ENCODE assay signal across 9 mouse cellular contexts in the genomic region with DNA sequence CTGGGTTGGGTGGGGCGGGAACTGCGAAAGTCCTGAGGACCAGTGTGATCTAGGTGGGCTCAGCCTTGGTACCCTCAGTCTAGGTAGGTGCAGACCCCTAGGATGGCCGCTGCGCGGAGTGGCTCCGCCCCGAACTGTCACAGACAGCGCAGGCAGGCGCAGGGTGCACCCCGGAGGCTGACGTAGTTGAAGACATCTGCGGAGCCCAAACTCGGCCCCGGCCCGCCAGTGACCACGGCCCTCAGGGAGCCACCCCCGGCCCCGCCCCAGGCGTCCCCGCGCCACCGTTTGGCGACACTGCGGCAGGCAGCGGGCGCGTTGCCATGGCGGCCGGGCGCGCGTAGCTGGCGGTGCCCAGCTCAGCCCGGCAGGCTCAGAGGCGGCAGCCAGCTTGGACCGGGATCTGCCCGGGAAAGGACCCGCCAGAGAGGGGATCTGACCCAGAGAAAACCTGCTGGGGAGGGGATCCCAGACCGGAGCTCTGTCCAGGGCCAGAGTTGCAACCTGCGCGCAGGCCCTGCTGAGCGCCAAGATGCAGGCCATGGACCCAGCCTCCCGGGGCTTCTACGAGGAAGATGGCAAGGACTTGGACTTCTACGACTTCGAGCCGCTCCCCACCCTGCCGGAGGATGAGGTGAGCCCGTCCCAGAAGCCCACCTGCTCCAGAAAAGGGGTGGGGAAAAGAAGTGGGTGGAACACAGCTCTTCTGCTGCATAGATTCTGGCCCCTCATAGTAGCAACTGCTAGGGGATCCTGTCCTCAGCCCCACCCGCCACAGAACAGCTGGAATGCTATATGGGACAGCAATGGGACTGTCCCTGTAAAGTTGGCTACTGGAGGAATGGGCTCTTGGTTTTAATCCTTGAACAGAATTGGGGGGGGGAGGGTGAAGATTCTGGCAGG. TPM values are rescaled to one million over a fixed set of nuclear protein-coding genes. Genes with fewer than 3 reads are reported as not detected.
DNase-seq lines count a peak whose midpoint lies in the region; ATAC-seq and TF ChIP-seq lines count a peak whose summit lies in the region.
"Had no signal": no experiment of that assay in that cellular context is flagged by ENCODE, and none has a peak within 500 bp of the region (broad histone marks: within the 10 kb centered on the region; RNA-seq: fewer than 3 reads in every experiment).

Gene Kndc1, plus strand, starts transcription at position 42 of the 903 bp plus-strand sequence.

- no peak within 1 kb of the TSS for H3K27ac ChIP-seq in kidney, embryonic 14.5 days (ENCODE audit: low read depth, low read length)
- H3K27ac ChIP-seq in forebrain, postnatal 0 days (ENCODE audit: low read depth, low read length) = 0 out of 2 replicates have a peak within 1 kb of the TSS, but pooled peaks have one; percentile 16
- H3K27ac ChIP-seq in intestine, embryonic 15.5 days = no peak within 1 kb of the TSS
- H3K27ac ChIP-seq in limb, embryonic 15.5 days = no peak within 1 kb of the TSS

- H3K4me3 ChIP-seq in kidney, embryonic 14.5 days (ENCODE audit: low read length) = peak within 1 kb of the TSS; percentile 39
- H3K4me3 ChIP-seq in forebrain, postnatal 0 days (ENCODE audit: low read depth, low read length) = peak within 1 kb of the TSS; percentile 53
- peak within 1 kb of the TSS; percentile 40 for H3K4me3 ChIP-seq in intestine, embryonic 15.5 days (replicated peaks)
- peak within 1 kb of the TSS; percentile 41 for H3K4me3 ChIP-seq in limb, embryonic 15.5 days

- peak; percentile 22; the same call in 1 of the 2 replicates for TF ChIP-seq CTCF in forebrain, postnatal 0 days (IDR thresholded peaks at IDR 0.05; ENCODE audit: low read depth)

- H3K36me3 ChIP-seq in kidney, embryonic 14.5 days (ENCODE audit: control insufficient read depth, insufficient read depth, low read length) = no peaks in the 10 kb centered on the region
- H3K36me3 ChIP-seq in forebrain, postnatal 0 days (ENCODE audit: insufficient read depth) = no peaks in the 10 kb centered on the region
- H3K36me3 ChIP-seq in intestine, embryonic 15.5 days = no peaks in the 10 kb centered on the region
- no peaks in the 10 kb centered on the region for H3K36me3 ChIP-seq in limb, embryonic 15.5 days

- peaks cover 45% of the 10 kb centered on the region for H3K27me3 ChIP-seq in kidney, embryonic 14.5 days (ENCODE audit: control insufficient read depth, insufficient read depth, low read length)
- peaks cover 8% of the 10 kb centered on the region; the same call in 1 of the 2 replicates for H3K27me3 ChIP-seq in forebrain, postnatal 0 days (ENCODE audit: insufficient read depth, low read length)
- H3K27me3 ChIP-seq in intestine, embryonic 15.5 days (replicated peaks) = peaks cover 35% of the 10 kb centered on the region
- H3K27me3 ChIP-seq in limb, embryonic 15.5 days = peaks cover 63% of the 10 kb centered on the region

- no peak for DNase-seq in kidney, adult 18-20 months
- peak; percentile 87 for DNase-seq in cerebellum, adult 11-12 months
- DNase-seq in forebrain, postnatal 0 days = peak; percentile 77
- peak; percentile 66 to 75 for DNase-seq in right cerebral cortex, adult 2 months (ENCODE audit: low spot score in 2 of 2)

- H3K4me1 ChIP-seq in kidney, embryonic 14.5 days (ENCODE audit: control insufficient read depth, insufficient read depth, low read length) = no peaks in the 10 kb centered on the region
- 0 out of 2 replicates have a peak, but pooled peaks cover 5% of the 10 kb centered on the region for H3K4me1 ChIP-seq in forebrain, postnatal 0 days (ENCODE audit: insufficient read depth)
- peaks cover 3% of the 10 kb centered on the region; the same call in 1 of the 2 replicates for H3K4me1 ChIP-seq in intestine, embryonic 15.5 days (replicated peaks)
- peaks cover 9% of the 10 kb centered on the region for H3K4me1 ChIP-seq in limb, embryonic 15.5 days

- peak; percentile 74 for ATAC-seq in kidney, embryonic 14.5 days (ENCODE audit: low FRiP score, low TSS enrichment)
- ATAC-seq in forebrain, postnatal 0 days = peak; percentile 87
- 0 out of 2 replicates have a peak, but pooled peaks have one; percentile 56 for ATAC-seq in intestine, embryonic 15.5 days
- ATAC-seq in limb, embryonic 15.5 days (ENCODE audit: insufficient number of reproducible peaks, low FRiP score, low TSS enrichment, low read depth) = no peak
- ATAC-seq in megakaryocyte progenitor cell, adult 5-6 weeks (replicated peaks; ENCODE audit: poor library complexity) = no peak

- H3K9me3 ChIP-seq in kidney, embryonic 14.5 days (ENCODE audit: control insufficient read depth, low read length) = no peaks in the 10 kb centered on the region
- no peaks in the 10 kb centered on the region for H3K9me3 ChIP-seq in forebrain, postnatal 0 days (ENCODE audit: low read length)
- H3K9me3 ChIP-seq in intestine, embryonic 15.5 days = no peaks in the 10 kb centered on the region
- H3K9me3 ChIP-seq in limb, embryonic 15.5 days = no peaks in the 10 kb centered on the region

- 1% methylated on average over 50 of the region's 50 CpGs for WGBS in kidney, embryonic 14.5 days
- WGBS in forebrain, postnatal 0 days = under 1% methylated on average over 49 of the region's 50 CpGs
- 1% methylated on average over 50 of the region's 50 CpGs for WGBS in intestine, embryonic 15.5 days
- under 1% methylated on average over 50 of the region's 50 CpGs for WGBS in limb, embryonic 15.5 days

- H3K4me2 ChIP-seq in kidney, embryonic 14.5 days (replicated peaks; ENCODE audit: low read depth, low read length) = peak within 1 kb of the TSS; percentile 75
- peak within 1 kb of the TSS; percentile 92 for H3K4me2 ChIP-seq in forebrain, postnatal 0 days (ENCODE audit: low read depth)
- peak within 1 kb of the TSS; percentile 81 for H3K4me2 ChIP-seq in intestine, embryonic 15.5 days (replicated peaks)
- H3K4me2 ChIP-seq in limb, embryonic 15.5 days = peak within 1 kb of the TSS; percentile 85

- peak within 1 kb of the TSS; percentile 31; the same call in 1 of the 2 replicates for H3K9ac ChIP-seq in kidney, embryonic 14.5 days (ENCODE audit: low read depth, low read length)
- H3K9ac ChIP-seq in forebrain, postnatal 0 days = peak within 1 kb of the TSS; percentile 62
- H3K9ac ChIP-seq in intestine, embryonic 15.5 days = 0 out of 2 replicates have a peak within 1 kb of the TSS, but pooled peaks have one; percentile 8
- H3K9ac ChIP-seq in limb, embryonic 15.5 days = 0 out of 2 replicates have a peak within 1 kb of the TSS, but pooled peaks have one; percentile 20

RNA-seq across cellular contexts. Expression of gene Kndc1, which starts in this region (rescaled TPM):
- 0.14 and 0.18 TPM in 2 replicates for polyA plus RNA-seq in kidney, embryonic 14.5 days (2014; fragmentation: Nextera tagmentation; extraction: Ambion mirVana)
- 28.9 and 48.4 TPM in 2 replicates for total RNA-seq in forebrain, postnatal 0 days (2014; rRNA removed)
- 7.1 and 10.0 TPM in 2 replicates for polyA plus RNA-seq in forebrain, postnatal 0 days (2015; fragmentation: Nextera tagmentation; extraction: Ambion mirVana)
- 0.13 and 0.24 TPM in 2 replicates for polyA plus RNA-seq in intestine, embryonic 15.5 days (2015; fragmentation: Nextera tagmentation; extraction: Ambion mirVana)
- polyA plus RNA-seq in limb, embryonic 15.5 days (2015; fragmentation: Nextera tagmentation; extraction: Ambion mirVana) = 0.24 and 0.26 TPM in 2 replicates
- not detected in 2 replicates for total RNA-seq in megakaryocyte progenitor cell, adult 5-6 weeks (2015)
- not detected in 2 replicates for total RNA-seq in megakaryocyte progenitor cell, adult 5-6 weeks (2017)
- polyA plus RNA-seq: liver, adult 2 months had no signal

Comparison
In these comparisons a context has a peak if more than half of its experiments do, and no peak if none do; other contexts are left out.
1. RNA of gene Kndc1 (total RNA-seq): 28.9 to 48.4 TPM in forebrain, postnatal 0 days; not detected in megakaryocyte progenitor cell, adult 5-6 weeks; every median in the first group is over 10 times any median in the second.
2. Peak in ATAC-seq, H3K4me3 ChIP-seq, H3K9ac ChIP-seq and H3K4me2 ChIP-seq in kidney, embryonic 14.5 days; RNA of the gene not detected or under 1 TPM.
3. Peak in ATAC-seq, H3K4me3 ChIP-seq, H3K9ac ChIP-seq and H3K4me2 ChIP-seq in intestine, embryonic 15.5 days; RNA of the gene not detected or under 1 TPM.
4. H3K9ac ChIP-seq: peak in every context shown above with its lines; median percentile 62 in forebrain, postnatal 0 days; 31 in kidney, embryonic 14.5 days; 20 in limb, embryonic 15.5 days; 8 in intestine, embryonic 15.5 days.
5. Peak in every context shown above with its lines, with median percentiles within 50 percentile points of each other: H3K4me2 ChIP-seq and H3K4me3 ChIP-seq.